Mouse (Mus musculus): ENCODE data around the gene Kdm3a. TPM values are rescaled to one million over a fixed set of nuclear protein-coding genes. Genes with fewer than 3 reads are reported as not detected.

Kdm3a gene
- polyA plus RNA-seq, 1 experiment, result 4.9 TPM

DNA sequence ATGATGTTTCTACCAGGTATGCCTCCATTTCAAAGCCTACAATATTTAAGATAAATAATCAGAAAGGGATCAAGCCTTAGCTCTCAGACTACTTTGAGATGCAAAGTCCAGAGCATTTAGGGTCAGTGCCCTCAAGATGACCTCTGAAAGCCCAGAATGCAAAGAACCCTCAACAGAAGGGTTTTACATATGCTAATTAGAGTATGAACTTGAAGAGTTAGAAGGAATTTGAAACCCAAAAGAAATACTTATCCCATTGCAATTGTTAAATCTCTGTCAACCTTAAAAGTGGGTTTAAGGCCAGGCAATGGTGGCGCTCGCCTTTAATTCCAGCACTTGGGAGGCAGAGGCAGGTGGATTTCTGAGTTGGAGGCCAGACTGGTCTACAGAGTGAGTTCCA lies 6.8 kb downstream of the Kdm3a start:
- Histone ChIP-seq H3K79me3 (ENCODE audit: low read depth) (peaks cover 3% of the 10 kb centered on the region), H3K79me2 (ENCODE audit: control insufficient read depth, insufficient read depth) (peaks cover 5% of the 10 kb centered on the region), H3K36me3 (ENCODE audit: control insufficient read depth, insufficient read depth) (peaks cover 72% of the 10 kb centered on the region), H3ac (ENCODE audit: control insufficient read depth, insufficient read length, low read depth) (no peak overlapping the region), H3K27me3 (ENCODE audit: control insufficient read depth, insufficient read depth, insufficient read length) (no peaks in the 10 kb centered on the region), H3K4me3 (ENCODE audit: insufficient read depth, poor library complexity, severe bottlenecking) (no peak overlapping the region)
- no peak for TF ChIP-seq CEBPB (IDR thresholded peaks at IDR 0.05; ENCODE audit: low read depth)
- TF ChIP-seq USF1 (IDR thresholded peaks at IDR 0.05; ENCODE audit: low read depth), result no peak
- TF ChIP-seq MYOG (IDR thresholded peaks at IDR 0.05; ENCODE audit: control insufficient read depth, extremely low read depth, insufficient read length), result no peak
- TF ChIP-seq MAX (IDR thresholded peaks at IDR 0.05), result no peak
- no peak for TF ChIP-seq CTCF (IDR thresholded peaks at IDR 0.05; ENCODE audit: control insufficient read depth, insufficient read depth, insufficient read length)
- TF ChIP-seq MYOD1 (IDR thresholded peaks at IDR 0.05; ENCODE audit: control insufficient read depth, insufficient read length, low read depth), result no peak
- TF ChIP-seq FOSL1 (IDR thresholded peaks at IDR 0.05; ENCODE audit: insufficient read depth, low read length, poor library complexity, severe bottlenecking), result no peak

DNA sequence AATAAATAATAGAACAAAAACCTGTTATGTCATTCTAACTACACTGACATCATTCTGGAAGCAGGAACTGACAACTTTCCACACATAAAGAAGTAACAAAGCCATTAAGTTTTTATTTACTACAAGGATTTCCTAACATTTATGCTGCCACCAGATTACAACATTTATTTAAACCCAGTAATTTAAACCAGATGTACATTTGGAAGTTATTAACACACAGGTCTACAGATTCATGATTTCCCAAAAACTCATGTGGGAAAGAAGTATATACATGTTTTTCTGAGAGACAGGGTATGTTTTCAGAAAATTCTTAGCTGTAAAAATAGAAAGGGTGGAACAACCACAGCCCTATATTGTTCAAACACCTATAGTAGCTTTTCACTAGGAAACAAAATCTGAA lies 8.1 kb downstream of the Kdm3a start:
- TF ChIP-seq CEBPB (IDR thresholded peaks at IDR 0.05; ENCODE audit: low read depth), result no peak
- TF ChIP-seq USF1 (IDR thresholded peaks at IDR 0.05; ENCODE audit: low read depth), result no peak
- no peak for TF ChIP-seq MYOG (IDR thresholded peaks at IDR 0.05; ENCODE audit: control insufficient read depth, extremely low read depth, insufficient read length)
- Histone ChIP-seq H3K4me3 (ENCODE audit: insufficient read depth, poor library complexity, severe bottlenecking) (no peak overlapping the region), H3K27me3 (ENCODE audit: control insufficient read depth, insufficient read depth, insufficient read length) (no peaks in the 10 kb centered on the region), H3K79me2 (ENCODE audit: control insufficient read depth, insufficient read depth) (no peaks in the 10 kb centered on the region), H3K79me3 (ENCODE audit: low read depth) (no peaks in the 10 kb centered on the region), H3K36me3 (ENCODE audit: control insufficient read depth, insufficient read depth) (peaks cover 83% of the 10 kb centered on the region), H3ac (ENCODE audit: control insufficient read depth, insufficient read length, low read depth) (no peak overlapping the region)

DNA sequence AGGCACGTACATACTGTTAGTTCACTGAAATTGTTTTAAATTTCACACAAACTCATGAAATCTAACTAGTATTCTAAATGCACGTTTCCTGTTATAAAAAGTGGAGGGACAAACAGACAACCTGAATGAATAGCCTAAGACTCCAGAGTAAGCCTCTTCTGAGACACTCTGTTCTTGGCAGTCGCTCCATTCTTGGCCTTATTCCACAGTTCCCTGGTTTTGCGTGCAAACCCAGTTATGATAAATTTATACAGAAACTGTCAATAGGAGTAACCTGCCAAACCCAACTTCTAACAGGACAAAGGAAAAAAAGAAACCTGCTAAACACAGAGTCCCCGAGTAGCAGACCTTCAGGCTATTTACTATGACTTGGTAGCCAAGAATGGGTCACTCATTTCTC lies 10.8 kb downstream of the Kdm3a start:
- TF ChIP-seq USF1 (IDR thresholded peaks at IDR 0.05; ENCODE audit: low read depth) (no peak), CEBPB (IDR thresholded peaks at IDR 0.05; ENCODE audit: low read depth) (no peak), MYOG (IDR thresholded peaks at IDR 0.05; ENCODE audit: control insufficient read depth, extremely low read depth, insufficient read length) (no peak), MYOD1 (IDR thresholded peaks at IDR 0.05; ENCODE audit: control insufficient read depth, insufficient read length, low read depth) (no peak), FOSL1 (IDR thresholded peaks at IDR 0.05; ENCODE audit: insufficient read depth, low read length, poor library complexity, severe bottlenecking) (no peak), MAX (IDR thresholded peaks at IDR 0.05) (no peak), CTCF (IDR thresholded peaks at IDR 0.05; ENCODE audit: control insufficient read depth, insufficient read depth, insufficient read length) (no peak)
- Histone ChIP-seq H3K36me3 (ENCODE audit: control insufficient read depth, insufficient read depth) (peaks cover 90% of the 10 kb centered on the region), H3K79me3 (ENCODE audit: low read depth) (no peaks in the 10 kb centered on the region), H3K79me2 (ENCODE audit: control insufficient read depth, insufficient read depth) (no peaks in the 10 kb centered on the region), H3K27me3 (ENCODE audit: control insufficient read depth, insufficient read depth, insufficient read length) (no peaks in the 10 kb centered on the region), H3K4me3 (ENCODE audit: insufficient read depth, poor library complexity, severe bottlenecking) (no peak overlapping the region), H3ac (ENCODE audit: control insufficient read depth, insufficient read length, low read depth) (no peak overlapping the region)

DNA sequence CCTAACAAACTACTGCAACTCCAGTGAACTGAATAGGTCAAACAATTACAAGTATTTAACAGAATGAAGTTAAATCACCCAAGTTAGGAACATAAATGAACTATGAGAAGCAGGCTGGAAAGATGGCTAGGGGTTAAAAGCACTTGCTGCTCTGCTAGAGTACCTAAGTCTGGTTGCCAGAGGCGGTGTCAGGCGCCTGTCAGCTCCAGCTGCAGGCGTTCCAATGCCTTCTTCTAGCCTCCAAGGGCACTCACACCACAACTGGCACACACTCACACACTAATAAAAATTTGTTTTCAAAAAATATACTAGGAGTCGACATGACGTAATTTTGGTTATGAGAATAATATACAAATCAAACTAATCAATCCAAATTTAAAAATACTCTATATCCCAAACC lies 11.2 kb downstream of the Kdm3a start:
- no peaks in the 10 kb centered on the region for H3K79me2 ChIP-seq (ENCODE audit: control insufficient read depth, insufficient read depth)
- H3K79me3 ChIP-seq (ENCODE audit: low read depth), result no peaks in the 10 kb centered on the region
- no peaks in the 10 kb centered on the region for H3K27me3 ChIP-seq (ENCODE audit: control insufficient read depth, insufficient read depth, insufficient read length)
- no peak overlapping the region for H3ac ChIP-seq (ENCODE audit: control insufficient read depth, insufficient read length, low read depth)
- TF ChIP-seq CTCF (IDR thresholded peaks at IDR 0.05; ENCODE audit: control insufficient read depth, insufficient read depth, insufficient read length), result no peak
- no peak for TF ChIP-seq USF1 (IDR thresholded peaks at IDR 0.05; ENCODE audit: low read depth)
- no peak for TF ChIP-seq MAX (IDR thresholded peaks at IDR 0.05)
- no peak for TF ChIP-seq MYOG (IDR thresholded peaks at IDR 0.05; ENCODE audit: control insufficient read depth, extremely low read depth, insufficient read length)
- no peak for TF ChIP-seq CEBPB (IDR thresholded peaks at IDR 0.05; ENCODE audit: low read depth)
- TF ChIP-seq FOSL1 (IDR thresholded peaks at IDR 0.05; ENCODE audit: insufficient read depth, low read length, poor library complexity, severe bottlenecking), result no peak
- TF ChIP-seq MYOD1 (IDR thresholded peaks at IDR 0.05; ENCODE audit: control insufficient read depth, insufficient read length, low read depth), result no peak
- no peak overlapping the region for H3K4me3 ChIP-seq (ENCODE audit: insufficient read depth, poor library complexity, severe bottlenecking)
- peaks cover 91% of the 10 kb centered on the region for H3K36me3 ChIP-seq (ENCODE audit: control insufficient read depth, insufficient read depth)

DNA sequence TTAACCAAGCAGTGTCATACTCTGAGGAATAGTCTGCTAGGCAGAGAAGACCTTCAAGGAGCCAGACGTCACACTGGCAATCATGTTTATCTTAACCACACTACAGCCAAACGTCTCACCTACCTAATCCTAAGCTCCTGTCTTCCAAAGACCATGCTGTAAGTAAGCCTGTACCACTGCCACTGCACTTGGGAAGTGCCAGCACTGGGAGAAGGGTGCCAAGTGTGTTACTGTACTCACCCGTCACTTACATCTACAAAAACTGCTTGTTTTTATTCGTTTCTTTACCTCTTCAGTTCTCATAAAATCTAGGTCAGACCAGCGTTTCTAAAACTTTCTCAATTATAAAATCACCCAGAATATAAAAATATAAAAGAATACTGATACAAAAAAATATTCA lies 15.8 kb downstream of the Kdm3a start:
- Histone ChIP-seq H3K79me3 (ENCODE audit: low read depth) (peaks cover 2% of the 10 kb centered on the region), H3K36me3 (ENCODE audit: control insufficient read depth, insufficient read depth) (peaks cover 82% of the 10 kb centered on the region), H3ac (ENCODE audit: control insufficient read depth, insufficient read length, low read depth) (no peak overlapping the region), H3K4me3 (ENCODE audit: insufficient read depth, poor library complexity, severe bottlenecking) (no peak overlapping the region), H3K79me2 (ENCODE audit: control insufficient read depth, insufficient read depth) (no peaks in the 10 kb centered on the region), H3K27me3 (ENCODE audit: control insufficient read depth, insufficient read depth, insufficient read length) (no peaks in the 10 kb centered on the region)
- no peak for TF ChIP-seq CTCF (IDR thresholded peaks at IDR 0.05; ENCODE audit: control insufficient read depth, insufficient read depth, insufficient read length)

DNA sequence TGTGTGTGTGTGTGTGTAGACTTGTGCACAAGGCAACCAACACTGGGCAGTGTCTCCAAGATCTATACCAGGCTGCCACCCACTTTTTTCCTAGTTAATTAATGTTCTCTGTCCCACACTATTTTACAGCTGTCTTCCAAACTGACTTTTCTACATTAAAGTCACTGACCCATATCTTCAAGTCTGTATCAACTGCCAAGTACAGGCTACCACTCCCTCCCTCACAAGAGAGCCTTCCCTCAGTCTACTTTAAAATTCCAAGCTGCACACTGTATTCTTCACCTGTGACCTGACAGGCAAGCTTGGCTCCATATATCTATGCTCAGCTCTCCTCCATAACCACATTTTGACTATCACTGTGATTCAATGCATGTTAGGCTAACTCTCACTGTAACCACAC lies 19.6 kb downstream of the Kdm3a start:
- TF ChIP-seq CEBPB (IDR thresholded peaks at IDR 0.05; ENCODE audit: low read depth) (no peak), CTCF (IDR thresholded peaks at IDR 0.05; ENCODE audit: control insufficient read depth, insufficient read depth, insufficient read length) (no peak), MYOD1 (IDR thresholded peaks at IDR 0.05; ENCODE audit: control insufficient read depth, insufficient read length, low read depth) (no peak), USF1 (IDR thresholded peaks at IDR 0.05; ENCODE audit: low read depth) (no peak), FOSL1 (IDR thresholded peaks at IDR 0.05; ENCODE audit: insufficient read depth, low read length, poor library complexity, severe bottlenecking) (no peak), MYOG (IDR thresholded peaks at IDR 0.05; ENCODE audit: control insufficient read depth, extremely low read depth, insufficient read length) (no peak), MAX (IDR thresholded peaks at IDR 0.05) (no peak)
- H3K4me3 ChIP-seq (ENCODE audit: insufficient read depth, poor library complexity, severe bottlenecking), result no peak overlapping the region
- peaks cover 80% of the 10 kb centered on the region for H3K36me3 ChIP-seq (ENCODE audit: control insufficient read depth, insufficient read depth)
- H3K27me3 ChIP-seq (ENCODE audit: control insufficient read depth, insufficient read depth, insufficient read length), result no peaks in the 10 kb centered on the region
- no peak overlapping the region for H3ac ChIP-seq (ENCODE audit: control insufficient read depth, insufficient read length, low read depth)
- H3K79me3 ChIP-seq (ENCODE audit: low read depth), result peaks cover 2% of the 10 kb centered on the region
- H3K79me2 ChIP-seq (ENCODE audit: control insufficient read depth, insufficient read depth), result no peaks in the 10 kb centered on the region

Data from C2C12 (cell line).